Mouse (Mus musculus): Measurements from ENCODE around the gene Usp6nl.

DNA sequence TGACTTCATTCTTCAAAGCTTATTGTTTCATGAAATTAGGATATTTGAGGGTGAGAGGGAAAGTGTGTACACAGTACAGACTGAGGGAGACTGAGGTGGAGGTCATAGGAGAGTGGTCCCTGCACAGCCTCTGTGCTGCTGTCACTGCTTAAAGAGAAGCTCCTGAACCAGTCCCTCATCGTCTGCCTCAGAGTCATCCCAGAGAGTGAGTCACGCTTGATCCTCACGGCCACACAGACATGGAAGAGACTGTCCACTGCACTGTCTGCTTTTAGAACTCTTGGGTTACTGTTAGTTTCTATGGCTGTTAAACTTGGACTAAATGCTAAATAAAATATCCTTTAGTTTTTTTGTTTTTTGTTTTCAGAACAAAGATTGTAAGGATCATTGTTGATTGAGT is 3.2 kb downstream of the Usp6nl start:
- TF ChIP-seq CTCF (IDR thresholded peaks at IDR 0.05; ENCODE audit: low read depth), result no peak
- TF ChIP-seq EP300 (optimal IDR thresholded peaks at IDR 0.05), result no peak

Data from stomach, postnatal 0 days (tissue).